Mouse (Mus musculus) MEL (cell line): ENCODE data around the gene Olfr1055.
"Not testable (repeated sequence)": the region's sequence is repeated elsewhere in the genome, so short reads cannot be mapped to it uniquely, and the experiment has no call there.

Experiments used
- CTCF ChIP-seq, 3 experiments: IDR thresholded peaks in 2 of 3; conservative IDR thresholded peaks in 1 of 3; 2 replicates each; pipeline ENCODE4 v1.5.1; 2011 to 2012; ENCODE audit warnings: low read length in 3 of 3, low read depth in 2 of 3, mild to moderate bottlenecking in 2 of 3, improper control_type of control experiment in 1 of 3, inconsistent platforms in 1 of 3, mixed read lengths in 1 of 3, moderate library complexity in 1 of 3; ENCODE audit not compliant: control insufficient read depth in 1 of 3, insufficient read depth in 1 of 3, poor library complexity in 1 of 3, severe bottlenecking in 1 of 3
- EP300 ChIP-seq, 2 experiments: IDR thresholded peaks; 2 replicates each; pipeline ENCODE4 v1.6.1; 2011; ENCODE audit warnings: improper control_type of control experiment in 2 of 2, low read length in 2 of 2, low read depth in 1 of 2, mild to moderate bottlenecking in 1 of 2
- MAX ChIP-seq: IDR thresholded peaks from 2 replicates; pipeline ENCODE4 v1.6.1; 2011; ENCODE audit warnings: low read length, improper control_type of control experiment
- POLR2A ChIP-seq, 2 experiments: IDR thresholded peaks; 2 replicates each; pipeline ENCODE4 v1.6.1; 2011 to 2012; ENCODE audit warnings: low read length in 2 of 2, mild to moderate bottlenecking in 2 of 2, control low read depth in 1 of 2, improper control_type of control experiment in 1 of 2, low read depth in 1 of 2, moderate library complexity in 1 of 2; ENCODE audit not compliant: control insufficient read depth in 1 of 2, insufficient read depth in 1 of 2, poor library complexity in 1 of 2
- SIN3A ChIP-seq: IDR thresholded peaks from 2 replicates; pipeline ENCODE4 v1.6.1; 2012; ENCODE audit warnings: low read length, improper control_type of control experiment, inconsistent platforms
- SMC3 ChIP-seq: IDR thresholded peaks from 2 replicates; pipeline ENCODE4 v1.6.1; 2011; ENCODE audit warnings: low read depth, low read length, improper control_type of control experiment

GRCm38 (mm10) chr2:86366342-86366741 is 16.3 kb upstream of the Olfr1055 start:
- TF ChIP-seq POLR2A (IDR thresholded peaks at IDR 0.05; ENCODE audit: control insufficient read depth in 1 of 2, insufficient read depth in 1 of 2, low read depth in 1 of 2, low read length in 2 of 2, poor library complexity in 1 of 2); MAX; CTCF (IDR thresholded peaks at IDR 0.05 in 2 of 3, conservative IDR thresholded peaks at IDR 0.05 in 1 of 3; ENCODE audit: control insufficient read depth in 1 of 3, insufficient read depth in 1 of 3, low read depth in 2 of 3, low read length in 3 of 3, poor library complexity in 1 of 3, severe bottlenecking in 1 of 3); EP300 (IDR thresholded peaks at IDR 0.05; ENCODE audit: low read depth in 1 of 2, low read length in 2 of 2); SMC3; SIN3A: not testable (repeated sequence)
